Mouse (Mus musculus): Measurements from ENCODE around the gene Gm27235.
"Not testable (repeated sequence)": the region's sequence is repeated elsewhere in the genome, so short reads cannot be mapped to it uniquely, and the experiment has no call there.

Gm27235 gene

DNA sequence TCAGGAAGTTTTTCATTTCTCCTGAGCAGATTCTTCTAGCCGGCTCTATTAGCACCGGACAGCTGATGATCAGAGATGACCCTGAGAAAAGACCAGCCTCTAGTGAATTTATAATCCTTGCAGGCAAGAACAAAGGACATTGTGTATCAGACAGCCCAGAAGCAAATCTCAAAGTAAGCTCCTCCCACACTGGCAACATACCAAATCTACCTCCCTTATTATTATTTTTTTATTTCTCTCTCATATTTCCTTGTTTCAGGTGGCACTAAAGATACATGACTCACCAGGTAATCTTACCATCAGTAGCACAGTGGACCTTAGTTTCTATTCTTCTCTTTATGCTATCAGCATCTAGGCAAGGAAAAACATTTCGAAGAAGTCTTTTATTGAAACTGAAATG lies at the start of gene Gm27235, which contains the start of gene D730048I06Rik:
Gene Gm27235, minus strand, starts transcription at position 101 of the 400 bp plus-strand sequence.
Gene D730048I06Rik, minus strand, starts transcription at position 112 of the 400 bp plus-strand sequence.
- DNase-seq (ENCODE audit: low spot score in 2 of 2) = no peak

DNA sequence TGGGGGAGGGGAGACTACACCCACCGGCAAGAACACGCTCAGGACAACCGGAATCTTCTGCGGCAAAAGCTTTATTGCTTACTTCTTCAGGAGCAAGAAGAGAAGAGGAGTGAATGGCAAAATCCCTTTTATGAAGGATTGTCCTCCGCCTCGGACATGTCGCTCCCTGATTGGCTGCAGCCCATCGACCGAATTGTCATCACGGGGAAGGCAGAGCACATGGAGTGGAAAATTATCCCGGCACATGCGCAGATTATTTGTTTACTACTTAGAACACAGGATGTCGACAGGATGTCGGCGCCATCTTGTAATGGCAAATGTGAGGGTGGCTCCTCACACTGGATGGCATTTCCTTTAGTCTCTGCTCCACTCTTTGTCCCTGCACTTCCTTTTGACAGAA lies 28.0 kb upstream of the Gm27235 start:
- not testable (repeated sequence) for DNase-seq (ENCODE audit: low spot score in 2 of 2)

DNA sequence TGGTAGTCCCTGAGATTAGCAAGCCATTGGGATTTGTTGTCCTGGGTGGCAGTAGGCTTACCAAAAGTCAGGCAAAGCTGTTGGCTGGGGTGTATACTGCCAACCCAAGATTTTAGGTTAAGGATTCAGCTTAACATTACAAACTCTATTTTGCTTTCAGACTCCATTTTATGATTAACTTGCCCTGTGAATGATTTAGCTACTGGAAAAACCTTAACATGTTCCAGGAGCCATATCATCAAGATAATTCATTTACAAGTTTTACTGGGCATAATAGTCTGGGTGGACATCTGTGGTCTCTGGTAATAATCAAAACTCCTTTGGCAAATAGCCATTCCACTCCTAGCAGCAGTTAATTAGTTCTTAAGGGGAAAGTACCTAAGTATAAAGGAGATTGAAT lies 8.2 kb upstream of the Gm27235 start:
- no peak for DNase-seq (ENCODE audit: low spot score in 2 of 2)

DNA sequence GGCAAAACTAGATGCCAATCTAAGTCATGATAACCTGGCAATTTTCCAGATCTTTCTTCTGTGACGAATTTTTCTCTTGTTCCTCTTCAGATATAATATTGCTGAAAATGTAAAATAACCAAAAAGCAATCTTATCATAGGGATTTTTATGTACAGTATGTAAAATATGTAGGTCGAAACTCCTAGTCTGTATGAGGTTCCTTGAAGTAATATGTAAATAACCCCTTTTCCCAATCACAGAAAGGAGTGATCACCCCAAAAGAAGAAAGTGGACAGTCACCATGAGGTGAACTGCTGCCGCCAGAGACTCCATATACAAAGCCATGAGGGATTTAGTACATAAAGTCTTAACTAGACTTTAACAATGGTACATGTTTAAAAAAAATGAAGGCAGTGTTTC lies 11.9 kb downstream of the Gm27235 start, which contains the start of gene Gm17727:
Gene Gm17727, minus strand, starts transcription at position 101 of the 400 bp plus-strand sequence.
- DNase-seq (ENCODE audit: low spot score in 2 of 2) = no peak

DNA sequence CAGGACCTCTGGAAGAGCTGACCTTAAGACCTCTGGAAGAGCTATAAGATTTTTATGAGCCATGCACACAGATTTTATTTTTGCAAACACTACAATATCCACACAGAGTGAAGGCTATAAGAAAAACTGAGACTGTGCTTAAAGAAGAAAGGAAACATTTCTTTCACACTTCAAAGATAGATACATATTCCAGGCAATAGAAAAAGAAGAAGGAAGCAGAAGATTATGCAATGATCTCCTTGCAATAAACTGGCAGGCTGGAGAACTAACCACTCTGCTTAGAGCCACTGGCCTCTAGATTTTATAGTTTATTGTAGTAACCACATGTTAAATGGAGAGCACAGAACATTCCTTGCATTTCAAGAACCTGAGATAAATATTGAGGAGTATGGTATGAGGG lies 33.1 kb downstream of the Gm27235 start:
- no peak for DNase-seq (ENCODE audit: low spot score in 2 of 2)

DNA sequence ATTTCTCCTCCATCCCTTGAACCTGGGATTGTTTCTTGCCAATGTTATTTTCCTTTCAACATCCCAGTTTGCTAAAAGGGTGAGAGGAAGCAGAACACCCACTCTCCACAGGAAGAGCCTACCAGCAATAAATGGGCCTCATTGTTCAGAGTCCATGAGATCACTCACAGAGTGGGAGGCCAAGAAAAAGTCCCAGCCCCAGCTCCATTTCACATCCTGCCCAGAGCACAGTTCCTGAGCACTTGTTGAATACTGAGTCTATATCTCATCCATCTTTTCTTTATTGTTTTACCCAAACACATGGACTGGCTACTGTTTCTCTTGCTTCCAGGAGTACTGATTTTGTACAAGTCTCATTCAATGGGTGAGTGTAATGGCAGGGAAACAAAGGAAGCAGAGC lies 49.2 kb downstream of the Gm27235 start, which contains the start of gene Gm17677:
Gene Gm17677, plus strand, starts transcription at position 301 of the 400 bp plus-strand sequence.
- no peak for DNase-seq (ENCODE audit: low spot score in 2 of 2)
